8 mouse cellular contexts compared by ENCODE assay signal in the genomic region with DNA sequence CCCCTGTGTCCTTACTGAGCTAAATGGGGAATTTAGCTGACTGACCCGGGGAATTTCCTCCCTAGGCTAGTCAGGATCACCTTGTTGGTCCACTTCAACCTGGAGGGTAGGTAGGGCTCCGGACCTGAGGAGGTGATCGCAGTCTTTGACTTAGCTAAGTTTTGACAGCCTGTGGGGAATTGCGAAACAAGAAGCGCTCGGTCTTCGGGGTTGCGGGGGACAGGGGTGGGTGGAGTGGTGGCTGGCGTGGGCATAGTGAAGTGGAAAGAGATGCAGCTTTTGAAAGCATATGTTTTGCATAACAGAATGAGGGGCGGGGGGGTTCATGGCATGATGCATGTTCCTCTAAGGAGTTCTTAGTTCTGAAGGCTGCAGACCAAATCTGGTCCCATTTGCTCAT. TPM values are rescaled to one million over a fixed set of nuclear protein-coding genes. Genes with fewer than 3 reads are reported as not detected.
A peak's percentile ranks its signal among the peaks of the same experiment; 100 is the strongest.
DNase-seq lines count a peak whose midpoint lies in the region; ATAC-seq and TF ChIP-seq lines count a peak whose summit lies in the region.

No protein-coding gene starts in this region.

- ATAC-seq in forebrain, embryonic 16.5 days: no peak
- ATAC-seq in limb, embryonic 12.5 days (ENCODE audit: insufficient number of reproducible peaks, insufficient read depth, low FRiP score, low TSS enrichment, low read depth): 0 out of 2 replicates have a peak, but pooled peaks have one; percentile 6

- no peak for TF ChIP-seq CTCF in MEL (IDR thresholded peaks at IDR 0.05 in 2 of 3, conservative IDR thresholded peaks at IDR 0.05 in 1 of 3; ENCODE audit: control insufficient read depth in 1 of 3, insufficient read depth in 1 of 3, low read depth in 2 of 3, low read length in 3 of 3, poor library complexity in 1 of 3, severe bottlenecking in 1 of 3)

- H3K9ac ChIP-seq in MEL (ENCODE audit: control insufficient read depth, low read depth, low read length, poor library complexity, severe bottlenecking): peak overlapping the region; percentile 92
- H3K9ac ChIP-seq in forebrain, embryonic 16.5 days (replicated peaks; ENCODE audit: low read depth, low read length): peak overlapping the region; percentile 77
- peak overlapping the region; percentile 76 for H3K9ac ChIP-seq in limb, embryonic 12.5 days (replicated peaks)

- H3K4me1 ChIP-seq in MEL (ENCODE audit: control insufficient read depth in 1 of 2, insufficient read depth in 2 of 2, low read length in 2 of 2): no peaks in the 10 kb centered on the region; a peak in 1 of 4 replicates
- peaks cover 9% of the 10 kb centered on the region for H3K4me1 ChIP-seq in forebrain, embryonic 16.5 days (replicated peaks; ENCODE audit: control insufficient read depth, insufficient read depth, low read length)
- H3K4me1 ChIP-seq in limb, embryonic 12.5 days (replicated peaks): peaks cover 2% of the 10 kb centered on the region; the same call in 1 of the 2 replicates
- peaks cover 20% of the 10 kb centered on the region for H3K4me1 ChIP-seq in midbrain, embryonic 10.5 days

- H3K79me2 ChIP-seq in MEL (ENCODE audit: control insufficient read depth, insufficient read depth, low read length, poor library complexity): peaks cover 2% of the 10 kb centered on the region; the same call in 1 of the 2 replicates

- TF ChIP-seq EP300 in MEL (IDR thresholded peaks at IDR 0.05; ENCODE audit: low read depth in 1 of 2, low read length in 2 of 2): no peak

- peak overlapping the region; percentile 97 for H3K4me2 ChIP-seq in forebrain, embryonic 16.5 days (ENCODE audit: low read length)
- peak overlapping the region; percentile 87 for H3K4me2 ChIP-seq in limb, embryonic 12.5 days

- no peak for TF ChIP-seq POLR2A in MEL (IDR thresholded peaks at IDR 0.05; ENCODE audit: control insufficient read depth in 1 of 2, insufficient read depth in 1 of 2, low read depth in 1 of 2, low read length in 2 of 2, poor library complexity in 1 of 2)

- peaks cover 0 to 6% of the 10 kb centered on the region in 2 experiments; a peak in 1 of 4 replicates for H3K36me3 ChIP-seq in MEL (ENCODE audit: control insufficient read depth in 1 of 2, insufficient read depth in 2 of 2, low read length in 2 of 2)
- no peaks in the 10 kb centered on the region; the same call in 1 of the 2 replicates for H3K36me3 ChIP-seq in forebrain, embryonic 16.5 days (ENCODE audit: control insufficient read depth, insufficient read depth)
- peaks cover 33% of the 10 kb centered on the region; the same call in 1 of the 2 replicates for H3K36me3 ChIP-seq in limb, embryonic 12.5 days
- peaks cover 38% of the 10 kb centered on the region for H3K36me3 ChIP-seq in midbrain, embryonic 10.5 days

- peak overlapping the region; percentile 79 for H3K27ac ChIP-seq in MEL (ENCODE audit: control insufficient read depth, low read depth, low read length)
- no peak overlapping the region for H3K27ac ChIP-seq in forebrain, embryonic 16.5 days (ENCODE audit: low read length)
- peak overlapping the region; percentile 86; the same call in 1 of the 2 replicates for H3K27ac ChIP-seq in limb, embryonic 12.5 days
- peak overlapping the region; percentile 89 for H3K27ac ChIP-seq in midbrain, embryonic 10.5 days (replicated peaks)

- H3K9me3 ChIP-seq in MEL (replicated peaks; ENCODE audit: insufficient read depth, low read length): no peaks in the 10 kb centered on the region
- H3K9me3 ChIP-seq in forebrain, embryonic 16.5 days (ENCODE audit: control insufficient read depth, low read length): no peaks in the 10 kb centered on the region
- H3K9me3 ChIP-seq in limb, embryonic 12.5 days: no peaks in the 10 kb centered on the region
- H3K9me3 ChIP-seq in midbrain, embryonic 10.5 days (replicated peaks): no peaks in the 10 kb centered on the region

- H3K4me3 ChIP-seq in MEL (ENCODE audit: control insufficient read depth in 1 of 2, insufficient read depth in 1 of 2, low read depth in 2 of 2, low read length in 2 of 2): peak overlapping the region; percentile 77 to 93
- H3K4me3 ChIP-seq in forebrain, embryonic 16.5 days (replicated peaks; ENCODE audit: low read length): peak overlapping the region; percentile 79
- H3K4me3 ChIP-seq in limb, embryonic 12.5 days (replicated peaks): peak overlapping the region; percentile 67
- H3K4me3 ChIP-seq in midbrain, embryonic 10.5 days: peak overlapping the region; percentile 66

- peak; percentile 22 for DNase-seq in gastrocnemius, postnatal 25 days
- no peak for DNase-seq in gastrocnemius, postnatal 4 days (ENCODE audit: low spot score in 2 of 2)
- DNase-seq in MEL (ENCODE audit: low read depth, low spot score): peak; percentile 55
- peak; percentile 18 for DNase-seq in midbrain, embryonic 10.5 days (ENCODE audit: low spot score)
- DNase-seq in yolk sac, embryonic 10.5 days (ENCODE audit: low spot score): peak; percentile 33
- no peak for DNase-seq in testis, postnatal 10 days (ENCODE audit: low spot score)

- no peaks in the 10 kb centered on the region for H3K27me3 ChIP-seq in MEL (ENCODE audit: control insufficient read depth in 1 of 2, insufficient read depth in 2 of 2, low read length in 2 of 2)
- H3K27me3 ChIP-seq in forebrain, embryonic 16.5 days (replicated peaks; ENCODE audit: control insufficient read depth, insufficient read depth, low read length): no peaks in the 10 kb centered on the region
- no peaks in the 10 kb centered on the region for H3K27me3 ChIP-seq in limb, embryonic 12.5 days
- H3K27me3 ChIP-seq in midbrain, embryonic 10.5 days (ENCODE audit: low read depth, poor library complexity, severe bottlenecking): no peaks in the 10 kb centered on the region

- TF ChIP-seq RAD21 in MEL (IDR thresholded peaks at IDR 0.05; ENCODE audit: low read depth, low read length): no peak

- WGBS in forebrain, embryonic 16.5 days: 2% methylated on average over 10 of the region's 10 CpGs
- 5% methylated on average over 10 of the region's 10 CpGs for WGBS in limb, embryonic 12.5 days
- WGBS in midbrain, embryonic 10.5 days: 5% methylated on average over 10 of the region's 10 CpGs

TF ChIP-seq in MEL, 35 proteins besides CTCF, POLR2A, EP300 and RAD21:
- TF ChIP-seq SIN3A (IDR thresholded peaks at IDR 0.05; ENCODE audit: low read length): no peak
- TF ChIP-seq HCFC1 (IDR thresholded peaks at IDR 0.05; ENCODE audit: low read depth, low read length): no peak
- TF ChIP-seq CHD2 (IDR thresholded peaks at IDR 0.05; ENCODE audit: low read length): no peak
- TF ChIP-seq MEF2A (IDR thresholded peaks at IDR 0.05; ENCODE audit: extremely low read depth, insufficient replicate concordance, low read depth, low read length, poor library complexity, severe bottlenecking): no peak
- TF ChIP-seq USF1 (IDR thresholded peaks at IDR 0.05; ENCODE audit: low read depth, low read length): no peak
- no peak for TF ChIP-seq NELFE (IDR thresholded peaks at IDR 0.05; ENCODE audit: low read depth, low read length)
- TF ChIP-seq NRF1 (IDR thresholded peaks at IDR 0.05; ENCODE audit: insufficient read depth, low read depth, low read length, poor library complexity, severe bottlenecking): no peak
- no peak for TF ChIP-seq USF2 (IDR thresholded peaks at IDR 0.05; ENCODE audit: borderline replicate concordance in 1 of 2, insufficient read depth in 1 of 2, low read depth in 1 of 2, low read length in 2 of 2)
- no peak for TF ChIP-seq SMC3 (IDR thresholded peaks at IDR 0.05; ENCODE audit: low read depth, low read length)
- no peak for TF ChIP-seq MYC (IDR thresholded peaks at IDR 0.05; ENCODE audit: low read depth, low read length)
- TF ChIP-seq GATA1 (IDR thresholded peaks at IDR 0.05; ENCODE audit: low read depth, low read length): no peak
- TF ChIP-seq E2F4 (IDR thresholded peaks at IDR 0.05; ENCODE audit: borderline replicate concordance, low read depth, low read length): no peak
TF ChIP-seq in MEL: peak in this region for 0.

RNA-seq across cellular contexts. Expression of a gene that starts 0.8 kb away (rescaled TPM):
- total RNA-seq in gastrocnemius, postnatal 25 days (2021): 10 to 100 TPM in 1 of 2 experiments, 1 to 10 TPM in 1; 8.7 to 10.6 TPM
- 10 to 100 TPM; 14.4 to 15.2 TPM for total RNA-seq in gastrocnemius, postnatal 4 days (2021)
- total RNA-seq in MEL (2012; rRNA removed): 12.1 and 12.3 TPM in 2 replicates
- 10 to 100 TPM; 15.9 to 99.4 TPM for polyA plus RNA-seq in MEL (2012; ENCODE audit: insufficient read depth in 1 of 2, insufficient read length in 2 of 2, low read depth in 1 of 2, low replicate concordance in 2 of 2, missing spikeins in 1 of 2)
- 9.4 TPM in 2 replicates for polyA plus RNA-seq in forebrain, embryonic 16.5 days (2015; fragmentation: Nextera tagmentation; extraction: Ambion mirVana)
- 28.2 and 31.1 TPM in 2 replicates for polyA plus RNA-seq in limb, embryonic 12.5 days (2016; fragmentation: Nextera tagmentation; extraction: Ambion mirVana)
- 25.7 and 29.7 TPM in 2 replicates for polyA plus RNA-seq in midbrain, embryonic 10.5 days (2016; fragmentation: Nextera tagmentation; extraction: Ambion mirVana)

RNA-seq across cellular contexts. Expression of a gene that starts 24.0 kb away (rescaled TPM):
- not detected for total RNA-seq in gastrocnemius, postnatal 25 days (2021)
- total RNA-seq in gastrocnemius, postnatal 4 days (2021): not detected
- total RNA-seq in MEL (2012; rRNA removed): not detected in 2 replicates
- not detected for polyA plus RNA-seq in MEL (2012; ENCODE audit: insufficient read depth in 1 of 2, insufficient read length in 2 of 2, low read depth in 1 of 2, low replicate concordance in 2 of 2, missing spikeins in 1 of 2)
- not detected in 2 replicates for polyA plus RNA-seq in forebrain, embryonic 16.5 days (2015; fragmentation: Nextera tagmentation; extraction: Ambion mirVana)
- not detected in 2 replicates for polyA plus RNA-seq in limb, embryonic 12.5 days (2016; fragmentation: Nextera tagmentation; extraction: Ambion mirVana)
- polyA plus RNA-seq in midbrain, embryonic 10.5 days (2016; fragmentation: Nextera tagmentation; extraction: Ambion mirVana): not detected in 2 replicates

RNA-seq across cellular contexts. Expression of a gene that starts 28.6 kb away (rescaled TPM):
- 10 to 100 TPM; 38.3 to 40.6 TPM for total RNA-seq in gastrocnemius, postnatal 25 days (2021)
- total RNA-seq in gastrocnemius, postnatal 4 days (2021): 10 to 100 TPM; 52.2 to 63.6 TPM
- total RNA-seq in MEL (2012; rRNA removed): 14.6 and 15.0 TPM in 2 replicates
- polyA plus RNA-seq in MEL (2012; ENCODE audit: insufficient read depth in 1 of 2, insufficient read length in 2 of 2, low read depth in 1 of 2, low replicate concordance in 2 of 2, missing spikeins in 1 of 2): 10 to 100 TPM in 1 of 2 experiments, not detected in 1; 28.4 TPM
- polyA plus RNA-seq in forebrain, embryonic 16.5 days (2015; fragmentation: Nextera tagmentation; extraction: Ambion mirVana): 26.5 and 31.0 TPM in 2 replicates
- 24.1 and 27.6 TPM in 2 replicates for polyA plus RNA-seq in limb, embryonic 12.5 days (2016; fragmentation: Nextera tagmentation; extraction: Ambion mirVana)
- polyA plus RNA-seq in midbrain, embryonic 10.5 days (2016; fragmentation: Nextera tagmentation; extraction: Ambion mirVana): 13.8 and 16.4 TPM in 2 replicates

Comparison
In these comparisons a context has a peak if more than half of its experiments do, and no peak if none do; other contexts are left out.
1. DNase-seq: peak in gastrocnemius, postnatal 25 days (single experiment), MEL (single experiment), midbrain, embryonic 10.5 days (single experiment) and yolk sac, embryonic 10.5 days (single experiment); none in gastrocnemius, postnatal 4 days (0 of 2) and testis, postnatal 10 days (single experiment).
2. Peak in every context shown above with its lines, with median percentiles within 50 percentile points of each other: H3K4me3 ChIP-seq and H3K9ac ChIP-seq.